Mouse (Mus musculus) kidney, postnatal 0 days (tissue): ENCODE data around the gene Cyp2s1. TPM values are rescaled to one million over a fixed set of nuclear protein-coding genes. Genes with fewer than 3 reads are reported as not detected.

ENCODE experiments used
- ATAC-seq: fragments of 200-750 bp; cut with Nextera tagmentation; replicated peaks from 2 replicates; pipeline ENCODE4 v1.8.0; 2017; ENCODE audit warnings: low read depth, moderate number of reproducible peaks, moderate TSS enrichment, moderate library complexity; ENCODE audit not compliant: low FRiP score
- DNase-seq: peaks from one replicate; pipeline ENCODE4 v3.0.0-alpha.2; 2016; ENCODE audit warnings: low spot score
- H3K27ac ChIP-seq: fragments of 300-500 bp; sonication (generic); 2 replicates; pipeline ENCODE4 v1.5.1; 2014; ENCODE audit warnings: mild to moderate bottlenecking
- H3K27me3 ChIP-seq: fragments of 300-500 bp; sonication (generic); 2 replicates; pipeline ENCODE4 v1.6.1; 2014; ENCODE audit warnings: low read length, mixed read lengths; ENCODE audit not compliant: insufficient read depth
- H3K36me3 ChIP-seq: fragments of 300-500 bp; sonication (generic); 2 replicates; pipeline ENCODE4 v1.6.1; 2014; ENCODE audit warnings: low read length, mixed read lengths; ENCODE audit not compliant: insufficient read depth
- H3K4me1 ChIP-seq: fragments of 300-500 bp; sonication (generic); replicated peaks from 2 replicates; pipeline ENCODE4 v1.6.1; 2014; ENCODE audit warnings: antibody characterized with exemption, low read length, mixed read lengths; ENCODE audit not compliant: insufficient read depth
- H3K4me2 ChIP-seq: fragments of 300-500 bp; sonication (generic); 2 replicates; pipeline ENCODE4 v1.6.1; 2014; ENCODE audit warnings: mild to moderate bottlenecking, low read length, moderate library complexity, mixed read lengths
- H3K4me3 ChIP-seq: fragments of 300-500 bp; sonication (generic); replicated peaks from 2 replicates; pipeline ENCODE4 v1.5.1; 2014; ENCODE audit warnings: low read depth, low read length
- H3K9ac ChIP-seq: fragments of 300-500 bp; sonication (generic); 2 replicates; pipeline ENCODE4 v1.6.1; 2014; ENCODE audit warnings: low read depth, low read length
- H3K9me3 ChIP-seq: fragments of 300-500 bp; sonication (generic); replicated peaks from 2 replicates; pipeline ENCODE4 v1.6.1; 2016; ENCODE audit warnings: low read length, inconsistent platforms, mixed read lengths
- CTCF ChIP-seq: IDR thresholded peaks from 2 replicates; pipeline ENCODE4 v1.5.1; 2016; ENCODE audit warnings: antibody characterized with exemption, low read depth, mild to moderate bottlenecking, moderate library complexity
- WGBS: fragments of 180-500 bp; shearing (Covaris S2); extraction: QIAGEN DNeasy Blood & Tissue Kit; methylation state at CpG from one replicate; pipeline ENCODE4 v1.1.7; 2014; 5-methylcytosine and 5-hydroxymethylcytosine counted together
- polyA plus RNA-seq: library from polyadenylated mRNA; unstranded; fragments of >200 nt; fragmentation: Nextera tagmentation; extraction: Ambion mirVana; gene quantifications from 2 replicates; pipeline ENCODE4 v1.2.1, GENCODE M21; 2015

The Cyp2s1 gene
- polyA plus RNA-seq, 1 experiment from 2014 or later, result 26.7 TPM

DNA sequence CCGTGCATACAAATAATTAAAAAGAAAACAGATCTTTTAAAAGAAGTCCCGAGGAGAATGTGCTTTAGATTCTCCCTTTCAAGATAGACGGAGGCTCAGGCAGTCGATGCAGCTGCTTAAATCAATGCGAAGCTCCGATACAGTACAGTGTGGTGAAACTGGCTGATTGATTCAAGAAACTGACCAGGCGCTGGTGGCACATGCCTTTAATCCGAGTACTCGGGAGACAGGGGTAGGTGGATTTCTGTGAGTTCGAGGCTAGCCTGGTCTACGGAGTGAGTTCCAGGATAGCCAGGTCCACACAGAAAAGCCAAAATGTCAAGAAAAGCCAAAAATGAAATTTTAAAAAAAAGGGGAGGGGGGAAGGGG is 31.7 kb upstream of the Cyp2s1 start:
- peak overlapping the region; percentile 42; the same call in 1 of the 2 replicates for H3K27ac ChIP-seq
- no peaks in the 10 kb centered on the region for H3K9me3 ChIP-seq
- peak; percentile 49; the same call in 1 of the 2 replicates for ATAC-seq
- no peaks in the 10 kb centered on the region for H3K27me3 ChIP-seq
- H3K4me2 ChIP-seq, result peak overlapping the region; percentile 52
- TF ChIP-seq CTCF, result no peak
- no peaks in the 10 kb centered on the region for H3K4me1 ChIP-seq
- DNase-seq, result no peak
- no peaks in the 10 kb centered on the region for H3K36me3 ChIP-seq
- peak overlapping the region; percentile 42 for H3K4me3 ChIP-seq
- H3K9ac ChIP-seq, result peak overlapping the region; percentile 50
- 23% methylated on average over 11 of the region's 11 CpGs for WGBS

GRCm38 (mm10) chr7:25847722-25848443 is 31.2 kb upstream of the Cyp2s1 start:
- H3K4me1 ChIP-seq, result no peaks in the 10 kb centered on the region
- peak overlapping the region; percentile 42 for H3K4me3 ChIP-seq
- DNase-seq (peak; percentile 95), ATAC-seq (peak; percentile 84)
- no peaks in the 10 kb centered on the region for H3K36me3 ChIP-seq
- H3K4me2 ChIP-seq, result peak overlapping the region; percentile 52
- TF ChIP-seq CTCF, result peak; percentile 86
- H3K27me3 ChIP-seq, result no peaks in the 10 kb centered on the region
- no peaks in the 10 kb centered on the region for H3K9me3 ChIP-seq
- 11% methylated on average over 13 of the region's 13 CpGs for WGBS
- H3K27ac ChIP-seq, result peak overlapping the region; percentile 42; the same call in 1 of the 2 replicates
- H3K9ac ChIP-seq, result peak overlapping the region; percentile 50

DNA sequence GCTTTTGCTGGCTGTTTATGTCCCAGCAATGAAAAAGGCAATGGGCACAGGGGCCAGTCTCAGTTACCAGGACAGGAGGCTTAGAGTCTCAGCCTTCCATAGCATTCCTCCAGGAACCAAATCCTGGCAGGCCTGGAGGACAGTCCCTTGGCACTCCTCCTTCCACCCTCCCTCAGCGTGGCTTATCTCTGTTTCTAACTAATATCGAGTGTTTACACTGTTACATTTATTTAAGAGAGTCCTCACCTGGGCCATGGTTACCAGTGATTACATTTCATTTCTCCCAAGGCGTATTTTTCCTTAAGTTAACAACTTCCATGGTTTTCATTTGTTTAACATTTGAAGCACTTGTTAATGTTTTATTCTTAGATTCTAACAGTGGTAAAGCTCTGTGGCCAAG is 28.2 kb upstream of the Cyp2s1 start:
- no peak overlapping the region for H3K27ac ChIP-seq
- H3K4me2 ChIP-seq, result no peak overlapping the region
- H3K9me3 ChIP-seq, result no peaks in the 10 kb centered on the region
- no peak for ATAC-seq
- H3K4me1 ChIP-seq, result no peaks in the 10 kb centered on the region
- WGBS, result 75% methylated on average over 3 of the region's 3 CpGs
- H3K36me3 ChIP-seq, result no peaks in the 10 kb centered on the region
- H3K4me3 ChIP-seq, result no peak overlapping the region
- H3K9ac ChIP-seq, result 0 out of 2 replicates have a peak overlapping the region, but pooled peaks have one; percentile 14
- no peak for DNase-seq
- H3K27me3 ChIP-seq, result no peaks in the 10 kb centered on the region
- TF ChIP-seq CTCF, result no peak

- no peak for TF ChIP-seq CTCF
- H3K9me3 ChIP-seq, result no peaks in the 10 kb centered on the region
- no peaks in the 10 kb centered on the region for H3K27me3 ChIP-seq
- H3K9ac ChIP-seq, result 0 out of 2 replicates have a peak overlapping the region, but pooled peaks have one; percentile 14
- WGBS, result 37% methylated on average over 8 of the region's 8 CpGs
- H3K4me1 ChIP-seq, result no peaks in the 10 kb centered on the region
- H3K27ac ChIP-seq, result no peak overlapping the region
- no peak overlapping the region for H3K4me2 ChIP-seq
- H3K4me3 ChIP-seq, result no peak overlapping the region
- no peaks in the 10 kb centered on the region for H3K36me3 ChIP-seq
- ATAC-seq, result no peak
- peak; percentile 25 for DNase-seq
Observed at GRCm38 (mm10) chr7:25844423-25844822, 27.7 kb upstream of the Cyp2s1 start.

DNA sequence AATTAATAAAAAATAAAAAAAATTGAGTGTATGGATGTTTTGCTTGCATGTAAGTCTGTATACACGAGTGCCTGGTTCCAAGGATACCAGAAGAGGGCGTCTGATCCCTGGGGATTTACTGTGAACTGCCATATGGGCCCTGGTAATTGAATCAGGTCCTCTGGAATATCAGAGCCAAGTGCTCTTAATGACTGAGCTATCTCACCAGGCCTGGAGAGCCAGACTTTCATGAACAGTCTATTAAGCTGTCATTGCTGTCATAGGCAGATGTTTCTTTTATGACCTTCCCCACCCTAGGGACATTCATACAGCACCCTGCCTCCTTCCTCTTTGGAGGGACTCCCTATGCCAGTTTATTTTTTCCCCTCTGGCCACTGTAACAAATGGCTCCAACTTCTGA is 26.8 kb upstream of the Cyp2s1 start:
- Histone ChIP-seq H3K9ac (no peak overlapping the region), H3K36me3 (no peaks in the 10 kb centered on the region), H3K4me1 (no peaks in the 10 kb centered on the region), H3K4me3 (no peak overlapping the region), H3K27me3 (no peaks in the 10 kb centered on the region), H3K9me3 (no peaks in the 10 kb centered on the region), H3K4me2 (no peak overlapping the region), H3K27ac (0 out of 2 replicates have a peak overlapping the region, but pooled peaks have one; percentile 50)
- peak; percentile 62 for ATAC-seq
- DNase-seq, result peak; percentile 54
- TF ChIP-seq CTCF, result peak; percentile 35
- 27% methylated on average over 2 of the region's 2 CpGs for WGBS

GRCm38 (mm10) chr7:25840908-25841307 is 24.2 kb upstream of the Cyp2s1 start:
- Histone ChIP-seq H3K9ac (no peak overlapping the region), H3K27ac (no peak overlapping the region), H3K36me3 (no peaks in the 10 kb centered on the region), H3K4me1 (no peaks in the 10 kb centered on the region; the same call in 1 of the 2 replicates), H3K4me3 (no peak overlapping the region), H3K27me3 (no peaks in the 10 kb centered on the region), H3K9me3 (no peaks in the 10 kb centered on the region), H3K4me2 (no peak overlapping the region)
- TF ChIP-seq CTCF, result no peak
- DNase-seq, result no peak
- ATAC-seq, result no peak
- 69% methylated on average over 4 of the region's 4 CpGs for WGBS
